26 mouse cellular contexts compared by ENCODE assay signal in the genomic region with DNA sequence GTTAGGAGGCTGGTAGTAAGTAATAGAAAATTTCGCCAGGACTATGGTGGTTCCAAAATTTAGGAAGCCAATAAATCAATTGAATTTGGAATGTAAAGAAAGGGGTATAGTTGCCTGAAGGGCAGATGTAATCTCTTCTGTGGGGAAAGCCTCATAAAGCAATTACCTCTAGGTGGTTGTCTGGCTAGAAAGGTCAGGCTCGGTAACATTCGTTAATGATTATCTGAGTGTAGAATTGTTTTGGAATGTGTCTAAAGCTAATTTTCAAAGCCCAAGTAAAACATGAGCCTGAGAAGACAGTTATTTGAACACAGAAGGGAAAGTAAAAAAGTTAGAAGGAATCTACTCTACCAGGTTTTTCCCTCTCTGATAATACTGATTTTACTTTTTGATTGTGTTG.
DNase-seq lines count a peak whose midpoint lies in the region; ATAC-seq and TF ChIP-seq lines count a peak whose summit lies in the region.
"Had no signal": no experiment of that assay in that cellular context is flagged by ENCODE, and none has a peak within 500 bp of the region (broad histone marks: within the 10 kb centered on the region; RNA-seq: fewer than 3 reads in every experiment).

No protein-coding gene starts in this region.

- in situ Hi-C loops in Patski (cut with MboI; ENCODE audit: low pct_unique_long_range_greater_than_20kb): no loop called here

- CTCF ChIA-PET in Patski (lab: Charles Lee): interaction anchor here (1.2 kb wide), 1 partner anchor 13 kb away, joined by 3 read pairs; no protein-coding TSS in a partner anchor

- no peak overlapping the region for H3K4me3 ChIP-seq in intestine, embryonic 16.5 days (ENCODE audit: low read length)
- H3K4me3 ChIP-seq in forebrain, embryonic 13.5 days: no peak overlapping the region
- H3K4me3 ChIP-seq: embryonic facial prominence, embryonic 15.5 days; forebrain, embryonic 12.5 days; heart, adult 2 months; heart, embryonic 12.5 days; hindbrain, embryonic 13.5 days; limb, embryonic 12.5 days; liver, embryonic 12.5 days; midbrain, embryonic 15.5 days; stomach, embryonic 15.5 days had no signal

- no peak overlapping the region for H3K27ac ChIP-seq in intestine, embryonic 16.5 days (ENCODE audit: low read length)
- no peak overlapping the region for H3K27ac ChIP-seq in forebrain, embryonic 13.5 days
- H3K27ac ChIP-seq: embryonic facial prominence, embryonic 15.5 days; forebrain, embryonic 12.5 days; heart, adult 2 months; hindbrain, embryonic 13.5 days; limb, embryonic 12.5 days; liver, embryonic 12.5 days; midbrain, embryonic 15.5 days; stomach, embryonic 15.5 days had no signal

- H3K9me3 ChIP-seq in intestine, embryonic 16.5 days (ENCODE audit: control insufficient read depth, low read length): no peaks in the 10 kb centered on the region
- H3K9me3 ChIP-seq in forebrain, embryonic 13.5 days (replicated peaks): no peaks in the 10 kb centered on the region
- H3K9me3 ChIP-seq: embryonic facial prominence, embryonic 15.5 days; forebrain, embryonic 12.5 days; heart, embryonic 12.5 days; hindbrain, embryonic 13.5 days; limb, embryonic 12.5 days; liver, embryonic 12.5 days; midbrain, embryonic 15.5 days; stomach, embryonic 15.5 days had no signal

- POLR2A ChIA-PET in Patski (lab: Charles Lee): no interaction called here

- DNase-seq in kidney, adult 9 months: peak; percentile 76
- no peak for DNase-seq in kidney, adult 11 months
- DNase-seq in Patski (ENCODE audit: low read depth, low spot score): peak; percentile 54
- DNase-seq in embryo, embryonic 10.5 days (ENCODE audit: low spot score): peak; percentile 40
- DNase-seq in cerebellum, adult 9-11 months: no peak
- no peak for DNase-seq in left cerebral cortex, adult 8-10 months (ENCODE audit: low spot score in 2 of 2)
- DNase-seq: adrenal gland, postnatal 25 days; cerebellum, adult 11-12 months; cerebellum, postnatal 14 days; gastrocnemius, postnatal 25 days; heart, adult 2 months; heart, postnatal 4 days; lung, adult 2 months; lung, postnatal 10 days; right cerebral cortex, postnatal 25 days had no signal

- H3K9ac ChIP-seq in intestine, embryonic 16.5 days (ENCODE audit: low read depth, low read length): no peak overlapping the region
- H3K9ac ChIP-seq in forebrain, embryonic 13.5 days: no peak overlapping the region
- H3K9ac ChIP-seq: embryonic facial prominence, embryonic 15.5 days; forebrain, embryonic 12.5 days; heart, embryonic 12.5 days; hindbrain, embryonic 13.5 days; limb, embryonic 12.5 days; liver, embryonic 12.5 days; midbrain, embryonic 15.5 days; stomach, embryonic 15.5 days had no signal

- no peaks in the 10 kb centered on the region for H3K36me3 ChIP-seq in intestine, embryonic 16.5 days (ENCODE audit: control insufficient read depth, insufficient read depth, low read length)
- no peaks in the 10 kb centered on the region for H3K36me3 ChIP-seq in forebrain, embryonic 13.5 days (ENCODE audit: poor library complexity, severe bottlenecking)
- H3K36me3 ChIP-seq: embryonic facial prominence, embryonic 15.5 days; forebrain, embryonic 12.5 days; heart, embryonic 12.5 days; hindbrain, embryonic 13.5 days; limb, embryonic 12.5 days; liver, embryonic 12.5 days; midbrain, embryonic 15.5 days; stomach, embryonic 15.5 days had no signal

- ATAC-seq in Patski: peak; percentile 65
- ATAC-seq in intestine, embryonic 16.5 days: peak; percentile 63
- ATAC-seq in forebrain, embryonic 13.5 days: no peak
- ATAC-seq: CD4-positive, CD25-positive, alpha-beta regulatory T cell, adult 4 months; liver, embryonic 12.5 days; midbrain, embryonic 15.5 days had no signal

- no peaks in the 10 kb centered on the region for H3K27me3 ChIP-seq in Patski
- no peaks in the 10 kb centered on the region for H3K27me3 ChIP-seq in intestine, embryonic 16.5 days (replicated peaks; ENCODE audit: control insufficient read depth, insufficient read depth, low read length)
- H3K27me3 ChIP-seq in forebrain, embryonic 13.5 days: no peaks in the 10 kb centered on the region
- H3K27me3 ChIP-seq: embryonic facial prominence, embryonic 15.5 days; forebrain, embryonic 12.5 days; heart, embryonic 12.5 days; hindbrain, embryonic 13.5 days; limb, embryonic 12.5 days; liver, embryonic 12.5 days; midbrain, embryonic 15.5 days; stomach, embryonic 15.5 days had no signal

- no peak overlapping the region for H3K4me2 ChIP-seq in intestine, embryonic 16.5 days (ENCODE audit: low read depth, low read length)
- H3K4me2 ChIP-seq in forebrain, embryonic 13.5 days: no peak overlapping the region
- H3K4me2 ChIP-seq: embryonic facial prominence, embryonic 15.5 days; forebrain, embryonic 12.5 days; heart, embryonic 12.5 days; hindbrain, embryonic 13.5 days; limb, embryonic 12.5 days; liver, embryonic 12.5 days; midbrain, embryonic 15.5 days; stomach, embryonic 15.5 days had no signal

- peaks cover 4% of the 10 kb centered on the region; the same call in 1 of the 2 replicates for H3K4me1 ChIP-seq in intestine, embryonic 16.5 days (ENCODE audit: control insufficient read depth, insufficient read depth, low read length)
- no peaks in the 10 kb centered on the region for H3K4me1 ChIP-seq in forebrain, embryonic 13.5 days
- H3K4me1 ChIP-seq: embryonic facial prominence, embryonic 15.5 days; forebrain, embryonic 12.5 days; heart, embryonic 12.5 days; hindbrain, embryonic 13.5 days; limb, embryonic 12.5 days; liver, embryonic 12.5 days; midbrain, embryonic 15.5 days; stomach, embryonic 15.5 days had no signal

- no peak for TF ChIP-seq CTCF in Patski (IDR thresholded peaks at IDR 0.05)

- WGBS in intestine, embryonic 16.5 days: 34% methylated on average over 3 of the region's 3 CpGs
- 39% methylated on average over 3 of the region's 3 CpGs for WGBS in forebrain, embryonic 13.5 days

Comparison
In these comparisons a context has a peak if more than half of its experiments do, and no peak if none do; other contexts are left out.
1. DNase-seq: peak in kidney, adult 9 months (single experiment), Patski (single experiment) and embryo, embryonic 10.5 days (single experiment); none in kidney, adult 11 months (single experiment), cerebellum, adult 9-11 months (single experiment) and left cerebral cortex, adult 8-10 months (0 of 2).